Mouse (Mus musculus): ENCODE data around the gene Irf1. TPM values are rescaled to one million over a fixed set of nuclear protein-coding genes. Genes with fewer than 3 reads are reported as not detected.
"Not testable (repeated sequence)": the region's sequence is repeated elsewhere in the genome, so short reads cannot be mapped to it uniquely, and the experiment has no call there.

Irf1 gene
- polyA plus RNA-seq, 1 experiment from 2014 or later = 17.7 TPM

GRCm38 (mm10) chr11:53757612-53758011, 12.2 kb upstream of the Irf1 start:
- Histone ChIP-seq H3K9me3 (replicated peaks; ENCODE audit: control insufficient read depth, low read length) (no peaks in the 10 kb centered on the region), H3K4me2 (ENCODE audit: low read depth, low read length) (no peak overlapping the region), H3K27ac (ENCODE audit: low read length) (no peak overlapping the region), H3K9ac (ENCODE audit: low read depth, low read length) (no peak overlapping the region), H3K4me1 (ENCODE audit: control insufficient read depth, low read depth, low read length) (peaks cover 8% of the 10 kb centered on the region), H3K27me3 (ENCODE audit: control insufficient read depth, insufficient read depth, low read depth, low read length) (no peaks in the 10 kb centered on the region), H3K36me3 (ENCODE audit: control insufficient read depth, insufficient read depth) (no peaks in the 10 kb centered on the region), H3K4me3 (ENCODE audit: low read depth, low read length) (no peak overlapping the region)
- ATAC-seq (ENCODE audit: low read depth) = no peak
- 56% methylated on average over 4 of the region's 4 CpGs for WGBS (ENCODE audit: insufficient replicate concordance)

DNA sequence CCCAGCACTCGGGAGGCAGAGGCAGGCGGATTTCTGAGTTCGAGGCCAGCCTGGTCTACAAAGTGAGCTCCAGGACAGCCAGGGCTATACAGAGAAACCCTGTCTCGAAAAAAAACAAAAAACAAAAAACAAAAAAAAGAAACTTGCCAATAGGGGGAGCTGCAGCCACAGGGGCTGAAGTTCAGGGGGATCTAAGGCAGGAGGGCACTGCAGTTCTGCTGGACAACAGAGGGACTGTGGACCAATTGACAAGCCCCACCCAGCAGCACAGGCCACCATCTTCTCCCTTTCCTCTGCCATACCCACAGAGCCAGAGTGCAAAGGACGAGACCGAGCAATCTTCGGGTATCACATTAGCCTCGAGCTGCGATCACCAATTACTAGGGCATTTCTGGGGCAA, 11.8 kb upstream of the Irf1 start:
- not testable (repeated sequence) for H3K27me3 ChIP-seq (ENCODE audit: control insufficient read depth, insufficient read depth, low read depth, low read length); H3K4me3 ChIP-seq (ENCODE audit: low read depth, low read length); H3K9ac ChIP-seq (ENCODE audit: low read depth, low read length); H3K36me3 ChIP-seq (ENCODE audit: control insufficient read depth, insufficient read depth); H3K9me3 ChIP-seq (replicated peaks; ENCODE audit: control insufficient read depth, low read length); H3K4me2 ChIP-seq (ENCODE audit: low read depth, low read length); ATAC-seq (ENCODE audit: low read depth); H3K27ac ChIP-seq (ENCODE audit: low read length)
- 72% methylated on average over 9 of the region's 9 CpGs for WGBS (ENCODE audit: insufficient replicate concordance)
- H3K4me1 ChIP-seq (ENCODE audit: control insufficient read depth, low read depth, low read length) = peaks cover 12% of the 10 kb centered on the region

- Histone ChIP-seq H3K4me1 (ENCODE audit: control insufficient read depth, low read depth, low read length) (peaks cover 19% of the 10 kb centered on the region), H3K9ac (ENCODE audit: low read depth, low read length) (no peak overlapping the region), H3K9me3 (replicated peaks; ENCODE audit: control insufficient read depth, low read length) (no peaks in the 10 kb centered on the region), H3K4me3 (ENCODE audit: low read depth, low read length) (no peak overlapping the region), H3K27me3 (ENCODE audit: control insufficient read depth, insufficient read depth, low read depth, low read length) (no peaks in the 10 kb centered on the region), H3K4me2 (ENCODE audit: low read depth, low read length) (no peak overlapping the region), H3K36me3 (ENCODE audit: control insufficient read depth, insufficient read depth) (no peaks in the 10 kb centered on the region), H3K27ac (ENCODE audit: low read length) (no peak overlapping the region)
- 45% methylated on average over 6 of the region's 6 CpGs for WGBS (ENCODE audit: insufficient replicate concordance)
- ATAC-seq (ENCODE audit: low read depth) = no peak
Measured at GRCm38 (mm10) chr11:53758791-53759351, 10.9 kb upstream of the Irf1 start.

GRCm38 (mm10) chr11:53759545-53760406, 10.0 kb upstream of the Irf1 start:
- H3K27me3 ChIP-seq (ENCODE audit: control insufficient read depth, insufficient read depth, low read depth, low read length) = no peaks in the 10 kb centered on the region
- peaks cover 24% of the 10 kb centered on the region for H3K4me1 ChIP-seq (ENCODE audit: control insufficient read depth, low read depth, low read length)
- no peak overlapping the region for H3K4me2 ChIP-seq (ENCODE audit: low read depth, low read length)
- H3K9ac ChIP-seq (ENCODE audit: low read depth, low read length) = no peak overlapping the region
- no peak overlapping the region for H3K4me3 ChIP-seq (ENCODE audit: low read depth, low read length)
- H3K9me3 ChIP-seq (replicated peaks; ENCODE audit: control insufficient read depth, low read length) = no peaks in the 10 kb centered on the region
- no peak for ATAC-seq (ENCODE audit: low read depth)
- WGBS (ENCODE audit: insufficient replicate concordance) = 49% methylated on average over 22 of the region's 22 CpGs
- H3K27ac ChIP-seq (ENCODE audit: low read length) = no peak overlapping the region
- no peaks in the 10 kb centered on the region for H3K36me3 ChIP-seq (ENCODE audit: control insufficient read depth, insufficient read depth)

DNA sequence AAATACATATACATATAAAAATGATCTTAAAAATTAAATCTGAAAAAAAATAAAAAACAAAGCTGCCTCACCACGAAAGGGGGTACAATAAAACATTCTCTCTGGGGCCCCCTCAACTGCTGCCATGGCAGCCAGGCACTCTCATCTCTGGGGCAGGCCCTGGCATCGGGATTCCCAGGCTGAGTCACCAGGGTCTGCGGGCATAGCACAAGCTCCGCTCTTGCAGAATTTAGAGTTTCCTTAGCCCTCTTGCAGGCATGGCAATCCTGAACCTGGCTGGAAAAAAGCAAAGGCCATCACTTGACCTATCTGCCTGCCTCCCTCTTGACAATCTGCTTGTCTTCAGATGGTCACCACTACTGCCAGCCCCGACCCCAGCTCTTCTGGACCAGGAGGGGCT, 8.5 kb upstream of the Irf1 start:
- no peak for ATAC-seq (ENCODE audit: low read depth)
- no peaks in the 10 kb centered on the region for H3K36me3 ChIP-seq (ENCODE audit: control insufficient read depth, insufficient read depth)
- 71% methylated on average over 5 of the region's 5 CpGs for WGBS (ENCODE audit: insufficient replicate concordance)
- H3K9ac ChIP-seq (ENCODE audit: low read depth, low read length) = no peak overlapping the region
- no peak overlapping the region for H3K27ac ChIP-seq (ENCODE audit: low read length)
- no peak overlapping the region for H3K4me3 ChIP-seq (ENCODE audit: low read depth, low read length)
- no peak overlapping the region for H3K4me2 ChIP-seq (ENCODE audit: low read depth, low read length)
- no peaks in the 10 kb centered on the region for H3K9me3 ChIP-seq (replicated peaks; ENCODE audit: control insufficient read depth, low read length)
- peaks cover 24% of the 10 kb centered on the region for H3K4me1 ChIP-seq (ENCODE audit: control insufficient read depth, low read depth, low read length)
- no peaks in the 10 kb centered on the region for H3K27me3 ChIP-seq (ENCODE audit: control insufficient read depth, insufficient read depth, low read depth, low read length)

DNA sequence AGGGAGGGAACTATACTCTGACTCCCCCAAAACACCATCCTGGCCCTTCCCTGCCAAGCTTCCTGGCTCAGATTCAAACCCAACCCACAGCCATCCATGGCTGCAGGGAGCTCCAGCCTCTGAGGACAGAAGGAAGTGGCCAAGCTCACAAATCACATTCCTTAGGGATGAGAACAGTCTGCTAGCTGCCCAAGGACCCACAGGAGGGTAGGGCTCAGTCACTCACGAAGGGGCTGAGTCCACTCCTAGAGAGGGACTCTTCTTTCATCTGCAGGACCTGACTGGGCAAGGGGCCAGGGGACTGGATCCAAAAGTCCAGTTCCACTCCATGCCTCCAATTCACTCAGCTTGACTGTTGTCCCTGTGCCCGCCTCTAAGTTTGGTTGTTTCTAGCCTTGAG, 8.0 kb upstream of the Irf1 start:
- WGBS (ENCODE audit: insufficient replicate concordance) = 41% methylated on average over 2 of the region's 2 CpGs
- no peak for ATAC-seq (ENCODE audit: low read depth)
- Histone ChIP-seq H3K27me3 (ENCODE audit: control insufficient read depth, insufficient read depth, low read depth, low read length) (no peaks in the 10 kb centered on the region), H3K27ac (ENCODE audit: low read length) (peak overlapping the region; percentile 84), H3K9ac (ENCODE audit: low read depth, low read length) (no peak overlapping the region), H3K36me3 (ENCODE audit: control insufficient read depth, insufficient read depth) (no peaks in the 10 kb centered on the region), H3K4me3 (ENCODE audit: low read depth, low read length) (no peak overlapping the region), H3K4me2 (ENCODE audit: low read depth, low read length) (no peak overlapping the region), H3K9me3 (replicated peaks; ENCODE audit: control insufficient read depth, low read length) (no peaks in the 10 kb centered on the region), H3K4me1 (ENCODE audit: control insufficient read depth, low read depth, low read length) (peaks cover 24% of the 10 kb centered on the region)

- no peaks in the 10 kb centered on the region for H3K36me3 ChIP-seq (ENCODE audit: control insufficient read depth, insufficient read depth)
- ATAC-seq (ENCODE audit: low read depth) = no peak
- WGBS (ENCODE audit: insufficient replicate concordance) = 35% methylated on average over 2 of the region's 2 CpGs
- H3K27ac ChIP-seq (ENCODE audit: low read length) = peak overlapping the region; percentile 84
- H3K4me1 ChIP-seq (ENCODE audit: control insufficient read depth, low read depth, low read length) = peaks cover 24% of the 10 kb centered on the region
- no peaks in the 10 kb centered on the region for H3K27me3 ChIP-seq (ENCODE audit: control insufficient read depth, insufficient read depth, low read depth, low read length)
- H3K4me3 ChIP-seq (ENCODE audit: low read depth, low read length) = peak overlapping the region; percentile 43
- H3K9ac ChIP-seq (ENCODE audit: low read depth, low read length) = peak overlapping the region; percentile 38
- H3K9me3 ChIP-seq (replicated peaks; ENCODE audit: control insufficient read depth, low read length) = no peaks in the 10 kb centered on the region
- H3K4me2 ChIP-seq (ENCODE audit: low read depth, low read length) = peak overlapping the region; percentile 60
Measured at GRCm38 (mm10) chr11:53762426-53762825, 7.4 kb upstream of the Irf1 start.

GRCm38 (mm10) chr11:53762827-53763495, 6.9 kb upstream of the Irf1 start:
- H3K9ac ChIP-seq (ENCODE audit: low read depth, low read length) = peak overlapping the region; percentile 38

More at GRCm38 (mm10) chr11:53762827-53763495, 6.9 kb upstream of the Irf1 start:
- no peaks in the 10 kb centered on the region for H3K9me3 ChIP-seq (replicated peaks; ENCODE audit: control insufficient read depth, low read length)
- H3K27me3 ChIP-seq (ENCODE audit: control insufficient read depth, insufficient read depth, low read depth, low read length) = no peaks in the 10 kb centered on the region
- H3K4me3 ChIP-seq (ENCODE audit: low read depth, low read length) = peak overlapping the region; percentile 43
- H3K4me1 ChIP-seq (ENCODE audit: control insufficient read depth, low read depth, low read length) = peaks cover 24% of the 10 kb centered on the region
- no peak for ATAC-seq (ENCODE audit: low read depth)
- H3K4me2 ChIP-seq (ENCODE audit: low read depth, low read length) = peak overlapping the region; percentile 60
- 2% methylated on average over 23 of the region's 23 CpGs for WGBS (ENCODE audit: insufficient replicate concordance)
- peak overlapping the region; percentile 84 for H3K27ac ChIP-seq (ENCODE audit: low read length)
- no peaks in the 10 kb centered on the region for H3K36me3 ChIP-seq (ENCODE audit: control insufficient read depth, insufficient read depth)
